Mouse (Mus musculus) small intestine, adult 2 months (tissue): ENCODE measurements around the gene Dock3. TPM values are rescaled to one million over a fixed set of nuclear protein-coding genes. Genes with fewer than 3 reads are reported as not detected.
A peak's percentile ranks its signal among the peaks of the same experiment; 100 is the strongest.

ENCODE experiments used
- H3K27ac ChIP-seq: fragments of 200-500 bp; 2 replicates; pipeline ENCODE4 v1.5.1; 2012; ENCODE audit warnings: low read depth, low read length, control low read depth, inconsistent platforms; ENCODE audit not compliant: insufficient read depth
- H3K27me3 ChIP-seq: fragments of 200-500 bp; 2 replicates; pipeline ENCODE4 v1.6.1; 2012; ENCODE audit warnings: mild to moderate bottlenecking, moderate library complexity, low read length, inconsistent platforms; ENCODE audit not compliant: control insufficient read depth, insufficient read depth
- H3K36me3 ChIP-seq: fragments of 200-500 bp; 2 replicates; pipeline ENCODE4 v1.6.1; 2012; ENCODE audit warnings: mild to moderate bottlenecking, low read length, control low read depth, inconsistent platforms; ENCODE audit not compliant: control insufficient read depth, insufficient read depth
- H3K4me1 ChIP-seq: fragments of 200-500 bp; 2 replicates; pipeline ENCODE4 v1.6.1; 2012; ENCODE audit warnings: low read length, inconsistent platforms, mixed read lengths; ENCODE audit not compliant: control insufficient read depth, insufficient read depth, insufficient read length
- H3K4me3 ChIP-seq: fragments of 200-500 bp; 2 replicates; pipeline ENCODE4 v1.5.1; 2012; ENCODE audit warnings: low read depth, mild to moderate bottlenecking, control low read depth, inconsistent platforms, low read length, moderate library complexity
- CTCF ChIP-seq: fragments of 200-500 bp; IDR thresholded peaks from 2 replicates; pipeline ENCODE4 v1.5.1; 2012; ENCODE audit warnings: low read depth, mild to moderate bottlenecking, control low read depth, inconsistent platforms, low read length, moderate library complexity, mixed read lengths; ENCODE audit not compliant: insufficient replicate concordance, insufficient read length; ENCODE audit errors: extremely low read depth
- POLR2A ChIP-seq: fragments of 200-500 bp; IDR thresholded peaks from 2 replicates; pipeline ENCODE4 v1.6.1; 2012; ENCODE audit warnings: low read depth, mild to moderate bottlenecking, control low read depth, inconsistent platforms, low read length, moderate library complexity
- WGBS: fragments of 180-500 bp; shearing (Covaris S2); methylation state at CpG from one replicate; pipeline ENCODE4 v1.1.7; 2018; 5-methylcytosine and 5-hydroxymethylcytosine counted together
- polyA plus RNA-seq: library from polyadenylated mRNA; depleted of rRNA; stranded (reverse); fragments of >200 nt; gene quantifications from 2 replicates; pipeline ENCODE4 v1.2.3, GENCODE M21; 2012

The Dock3 gene
- polyA plus RNA-seq, 1 experiment = 3.1 TPM

DNA sequence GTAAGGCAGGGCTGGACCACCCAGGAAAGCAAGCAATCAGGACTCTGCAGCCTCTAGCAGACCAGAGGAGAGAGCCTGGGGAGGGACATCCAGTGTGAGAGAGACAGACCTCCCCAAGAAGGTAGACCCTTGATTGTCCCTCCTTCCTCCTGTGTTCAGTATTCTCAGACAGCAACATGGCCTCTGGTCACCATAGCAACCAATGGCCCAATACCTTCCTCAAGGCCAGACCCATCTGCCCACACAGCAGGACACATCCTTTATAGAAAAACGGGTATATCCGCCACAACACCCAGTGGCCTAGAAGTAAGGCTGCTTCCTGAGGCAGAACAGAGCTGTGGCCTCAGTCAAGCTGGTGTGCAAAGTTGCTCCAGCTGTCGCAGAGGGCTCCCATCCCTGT is 23.9 kb upstream of the Dock3 start:
- Histone ChIP-seq H3K27me3 (no peaks in the 10 kb centered on the region), H3K27ac (no peak overlapping the region), H3K36me3 (peaks cover 48% of the 10 kb centered on the region), H3K4me1 (no peaks in the 10 kb centered on the region), H3K4me3 (no peak overlapping the region)
- WGBS = 76% methylated on average over 3 of the region's 3 CpGs
- no peak for TF ChIP-seq CTCF
- no peak for TF ChIP-seq POLR2A

DNA sequence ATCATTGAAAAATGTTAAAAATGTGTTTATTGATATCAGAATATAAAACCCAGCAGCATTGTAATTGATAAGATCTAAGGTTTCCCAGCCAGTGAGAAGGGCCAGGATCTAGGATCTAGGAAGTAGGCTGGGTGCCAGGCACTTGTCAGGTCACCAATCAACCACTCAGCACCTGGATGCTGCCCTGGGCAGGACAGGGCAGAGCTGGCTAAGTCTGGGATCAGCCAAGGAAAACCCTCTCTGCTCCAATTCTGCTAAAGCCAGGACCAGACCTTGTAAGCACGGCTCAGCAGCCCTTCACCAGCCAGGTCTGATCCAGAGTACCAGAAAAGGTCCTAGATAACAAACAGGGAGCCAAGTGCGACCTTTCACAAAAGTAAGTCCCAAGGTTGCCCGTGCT is 23.2 kb upstream of the Dock3 start:
- WGBS = 82% methylated on average over 3 of the region's 3 CpGs

DNA sequence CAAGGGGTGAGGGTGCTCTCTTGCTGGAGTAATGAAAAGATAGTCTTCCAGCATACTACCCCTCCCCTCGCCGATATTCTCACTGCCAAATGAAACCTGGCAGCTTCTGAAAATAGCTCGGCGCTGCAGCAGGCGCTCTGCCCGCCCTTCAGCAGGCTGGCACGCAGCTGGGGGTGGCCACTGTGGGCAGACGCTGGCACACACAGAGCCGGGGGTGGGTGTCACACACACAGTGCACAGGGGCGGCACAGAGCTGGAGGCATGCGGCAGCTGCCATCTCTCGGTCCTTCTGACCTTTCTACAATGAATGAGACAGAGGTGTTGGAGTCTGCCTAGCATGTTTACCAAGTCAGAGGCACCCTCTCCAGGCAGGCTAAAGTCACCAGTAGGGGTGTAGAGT is 22.8 kb upstream of the Dock3 start:
- no peak overlapping the region for H3K27ac ChIP-seq
- WGBS = 75% methylated on average over 12 of the region's 12 CpGs
- no peaks in the 10 kb centered on the region for H3K4me1 ChIP-seq
- H3K4me3 ChIP-seq = no peak overlapping the region
- peaks cover 39% of the 10 kb centered on the region for H3K36me3 ChIP-seq
- no peaks in the 10 kb centered on the region for H3K27me3 ChIP-seq
- TF ChIP-seq POLR2A = no peak
- no peak for TF ChIP-seq CTCF

More for the DNA sequence above, 23.2 kb upstream of the Dock3 start:
- Histone ChIP-seq H3K4me1 (no peaks in the 10 kb centered on the region), H3K36me3 (peaks cover 43% of the 10 kb centered on the region), H3K27ac (no peak overlapping the region), H3K4me3 (no peak overlapping the region), H3K27me3 (no peaks in the 10 kb centered on the region)
- TF ChIP-seq CTCF (no peak), POLR2A (no peak)

GRCm38 (mm10) chr9:107252164-107252563 is 20.5 kb upstream of the Dock3 start:
- WGBS = 44% methylated on average over 5 of the region's 5 CpGs
- H3K4me1 ChIP-seq = no peaks in the 10 kb centered on the region
- H3K27ac ChIP-seq = no peak overlapping the region
- TF ChIP-seq POLR2A = no peak
- H3K36me3 ChIP-seq = peaks cover 23% of the 10 kb centered on the region
- no peak overlapping the region for H3K4me3 ChIP-seq
- H3K27me3 ChIP-seq = no peaks in the 10 kb centered on the region

- no peak for TF ChIP-seq POLR2A
- no peak for TF ChIP-seq CTCF
- Histone ChIP-seq H3K4me1 (no peaks in the 10 kb centered on the region), H3K36me3 (peaks cover 12% of the 10 kb centered on the region), H3K27ac (no peak overlapping the region), H3K4me3 (no peak overlapping the region), H3K27me3 (no peaks in the 10 kb centered on the region)
- WGBS = 77% methylated on average over 14 of the region's 14 CpGs
Measured at GRCm38 (mm10) chr9:107250416-107251337, 19.0 kb upstream of the Dock3 start.

GRCm38 (mm10) chr9:107249154-107249553 is 17.4 kb upstream of the Dock3 start:
- 69% methylated on average over 6 of the region's 6 CpGs for WGBS
- no peaks in the 10 kb centered on the region for H3K27me3 ChIP-seq
- H3K27ac ChIP-seq = no peak overlapping the region
- no peaks in the 10 kb centered on the region for H3K4me1 ChIP-seq
- no peak overlapping the region for H3K4me3 ChIP-seq
- H3K36me3 ChIP-seq = no peaks in the 10 kb centered on the region
- TF ChIP-seq CTCF (no peak), POLR2A (no peak)

DNA sequence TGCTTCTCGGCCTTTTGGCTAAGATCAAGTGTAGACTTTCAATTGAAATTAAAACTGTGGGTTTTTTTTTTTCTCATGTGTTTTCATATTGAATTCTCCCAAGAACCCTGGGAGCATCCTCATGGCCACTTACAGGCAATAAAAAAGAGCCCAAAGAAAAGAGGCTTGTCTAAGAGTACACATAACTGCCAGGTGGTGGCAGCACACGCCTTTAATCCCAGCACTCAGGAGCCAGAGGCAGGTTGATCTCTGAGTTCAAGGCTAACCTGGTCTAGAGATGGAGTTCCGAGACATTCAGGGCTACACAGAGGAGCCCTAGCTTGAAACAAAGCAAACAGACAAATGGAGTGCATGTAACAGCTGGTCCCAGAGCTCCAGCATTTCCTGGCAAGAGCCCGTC is 14.5 kb upstream of the Dock3 start:
- H3K36me3 ChIP-seq = no peaks in the 10 kb centered on the region
- TF ChIP-seq POLR2A (no peak), CTCF (peak; percentile 58; the same call in 1 of the 2 replicates)

More for the DNA sequence above, 14.5 kb upstream of the Dock3 start:
- no peak overlapping the region for H3K4me3 ChIP-seq
- H3K4me1 ChIP-seq = no peaks in the 10 kb centered on the region
- no peaks in the 10 kb centered on the region for H3K27me3 ChIP-seq
- WGBS = 55% methylated on average over 4 of the region's 4 CpGs
- no peak overlapping the region for H3K27ac ChIP-seq
